Mouse (Mus musculus): Measurements from ENCODE around the gene Rgs6.

Gene Rgs6

DNA sequence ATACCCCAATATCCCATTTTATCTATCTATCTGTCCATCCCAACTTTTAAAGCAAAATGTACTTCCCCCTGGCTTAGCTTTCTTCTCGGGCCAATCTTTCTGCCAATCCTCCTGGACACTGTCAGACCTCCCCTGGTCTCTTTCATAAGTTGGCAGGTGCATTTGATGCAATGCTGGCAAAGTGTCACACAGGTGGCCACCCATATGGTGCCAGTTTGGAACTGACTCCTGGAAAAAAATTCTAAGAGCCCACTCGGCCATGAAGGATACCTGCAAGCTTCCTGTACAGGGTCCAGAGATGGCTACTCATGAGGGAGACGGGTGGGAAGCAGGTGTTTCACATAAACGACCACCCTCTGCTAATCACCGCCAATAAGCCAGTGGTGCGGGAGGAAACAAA, 592.5 kb downstream of the Rgs6 start:
- no peak for DNase-seq (ENCODE audit: low read depth, low spot score)

DNA sequence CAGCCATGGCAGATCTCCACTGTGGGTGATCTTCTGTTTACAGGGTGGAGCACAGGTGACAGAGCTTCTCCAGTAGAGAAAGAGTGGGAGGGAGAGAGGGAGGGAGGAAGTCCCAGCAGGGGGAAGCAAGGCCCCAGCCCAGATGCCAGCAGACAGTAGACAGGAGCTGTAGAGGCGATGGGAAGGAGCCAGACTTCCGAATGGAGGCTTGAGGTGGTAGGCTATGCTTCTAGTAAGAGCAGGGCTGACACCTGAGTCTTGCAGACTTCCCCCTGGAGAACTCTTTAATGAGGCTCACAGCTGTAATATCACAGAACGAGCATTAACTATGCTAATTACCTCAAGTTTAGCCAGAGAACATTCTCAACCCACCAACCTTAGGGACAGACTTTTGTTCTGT, 613.6 kb downstream of the Rgs6 start:
- DNase-seq (ENCODE audit: low read depth, low spot score), result no peak

DNA sequence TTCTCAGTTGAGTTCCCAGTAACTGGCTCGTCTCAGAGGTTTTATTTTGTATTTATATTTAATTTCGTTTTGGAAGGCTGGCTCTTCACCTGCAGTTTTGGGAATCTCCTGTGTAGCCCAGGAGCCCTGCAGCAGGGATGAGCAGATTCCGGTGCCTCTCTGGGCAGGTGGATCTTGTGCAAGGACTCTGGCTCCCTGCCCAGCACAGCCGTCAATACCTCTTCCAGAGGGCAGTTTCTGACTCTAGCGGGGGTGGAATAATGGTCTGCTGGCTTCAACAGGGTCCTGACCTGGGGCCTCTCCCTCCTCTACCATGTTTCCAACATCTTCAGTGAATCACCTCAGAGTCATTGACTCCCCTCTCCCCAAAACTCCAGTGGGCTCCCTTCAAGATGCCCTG, 616.3 kb downstream of the Rgs6 start:
- DNase-seq (ENCODE audit: low read depth, low spot score), result no peak

DNA sequence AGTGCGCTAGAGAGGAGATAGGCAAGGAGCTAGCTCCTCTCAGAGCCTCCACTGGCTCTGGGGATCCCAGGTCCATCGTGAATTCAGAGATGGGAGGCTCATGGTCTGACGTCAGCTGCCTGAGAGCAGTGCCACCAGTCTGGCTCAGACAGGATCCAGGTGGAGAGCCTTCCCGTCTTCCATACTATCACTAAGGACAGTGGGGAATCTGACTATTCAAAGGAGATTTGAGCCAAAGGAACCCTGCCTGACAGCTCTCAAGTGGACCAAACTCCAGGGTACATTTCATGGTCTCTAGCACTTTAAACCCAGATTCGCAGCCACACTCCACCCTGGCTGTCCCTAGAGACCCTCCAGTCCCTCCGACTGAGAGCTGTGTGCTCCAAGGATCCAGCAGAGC, 618.8 kb downstream of the Rgs6 start:
- no peak for DNase-seq (ENCODE audit: low read depth, low spot score)

DNA sequence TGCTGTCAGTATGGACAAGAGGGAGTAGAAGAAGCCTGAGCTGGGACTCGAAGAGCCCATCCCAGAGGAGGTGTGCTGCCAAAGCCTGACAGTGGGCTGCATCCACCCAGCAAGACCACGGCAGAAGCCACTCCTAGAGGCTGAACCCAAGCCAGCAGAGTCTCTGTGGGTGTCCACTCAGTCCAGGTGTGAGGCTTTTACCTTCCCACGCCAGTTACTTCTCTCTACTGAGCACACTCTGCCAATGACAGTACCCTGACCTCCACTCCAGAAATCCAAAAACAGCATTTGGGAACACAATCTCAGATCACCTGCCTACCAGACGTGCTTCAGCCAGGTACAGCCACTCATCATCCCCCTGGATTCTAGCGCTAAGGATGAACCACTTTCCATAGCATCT, 619.4 kb downstream of the Rgs6 start:
- DNase-seq (ENCODE audit: low read depth, low spot score), result no peak

- DNase-seq (ENCODE audit: low read depth, low spot score), result no peak
Observed at GRCm38 (mm10) chr12:83208011-83208410, 619.9 kb downstream of the Rgs6 start.

GRCm38 (mm10) chr12:83208841-83209240, 620.7 kb downstream of the Rgs6 start:
- no peak for DNase-seq (ENCODE audit: low read depth, low spot score)

DNA sequence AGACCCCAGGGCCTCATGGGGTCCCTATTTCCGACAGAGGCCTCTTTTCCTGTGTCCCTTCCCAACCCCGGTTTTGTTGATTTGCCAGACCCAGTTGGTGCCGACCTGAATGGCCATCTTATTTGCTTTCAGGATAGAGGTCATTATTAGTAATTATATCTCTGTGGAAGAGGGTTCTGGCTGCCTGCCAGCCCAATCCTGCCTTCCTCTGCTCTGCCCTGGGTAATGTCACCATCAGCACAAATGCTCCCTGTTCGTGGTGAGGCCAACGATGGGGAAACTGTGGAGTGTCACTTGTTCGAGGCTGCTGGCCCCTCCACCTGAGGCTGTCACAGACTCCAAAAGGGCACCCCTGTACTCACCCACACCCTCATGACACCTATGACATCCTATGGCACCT, 621.4 kb downstream of the Rgs6 start:
- no peak for DNase-seq (ENCODE audit: low read depth, low spot score)

GRCm38 (mm10) chr12:83210294-83210693, 622.2 kb downstream of the Rgs6 start:
- no peak for DNase-seq (ENCODE audit: low read depth, low spot score)

DNA sequence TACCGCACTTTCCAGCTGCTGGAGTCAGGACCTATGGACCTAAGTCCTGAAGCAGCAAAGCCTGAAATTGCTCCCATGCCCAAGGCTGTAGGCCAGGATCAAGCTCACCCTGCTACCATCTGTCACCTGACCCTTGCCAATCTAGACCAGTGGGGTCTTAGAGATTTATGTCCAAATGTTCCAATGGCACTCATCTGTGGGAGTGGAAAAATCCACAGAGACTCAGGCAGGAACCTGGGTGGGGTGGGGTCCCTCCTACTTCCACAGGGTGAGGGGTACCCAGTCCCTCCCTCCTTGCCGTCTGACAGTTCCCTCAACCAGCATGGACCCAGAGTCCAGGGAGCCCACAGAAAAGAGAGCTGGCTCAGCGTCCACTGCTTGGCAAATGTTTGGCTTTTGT, 622.6 kb downstream of the Rgs6 start:
- DNase-seq (ENCODE audit: low read depth, low spot score), result no peak

- DNase-seq (ENCODE audit: low read depth, low spot score), result peak; percentile 81
Observed at GRCm38 (mm10) chr12:83211146-83211822, 623.2 kb downstream of the Rgs6 start.
